Mouse (Mus musculus): Measurements from ENCODE around the gene Scgb1b24. TPM values are rescaled to one million over a fixed set of nuclear protein-coding genes. Genes with fewer than 3 reads are reported as not detected.

Scgb1b24 gene
- not detected for total RNA-seq (2021)
- long read RNA-seq, experiment 1, result 0 reads
- long read RNA-seq, experiment 2, result 0 reads

- DNase-seq, result no peak
Measured at GRCm38 (mm10) chr7:33743499-33743898, at the start of gene Scgb1b24. Scgb1b24 (plus strand) TSS chr7:33743799.

- DNase-seq, result no peak
Measured at GRCm38 (mm10) chr7:33739212-33739611, 4.4 kb upstream of the Scgb1b24 start, which contains the start of gene Scgb2b24. Scgb2b24 (minus strand) TSS chr7:33739312.

Other genes with a start within 250 kb of the Scgb1b24 start
- not detected for gene Scgb2b21, start 223.3 kb upstream of the Scgb1b24 start, total RNA-seq (2021)
- gene Scgb2b24, start 4.5 kb upstream of the Scgb1b24 start, total RNA-seq (2021), result not detected
- gene Scgb2b26, start 201.2 kb downstream of the Scgb1b24 start, total RNA-seq (2021), result not detected

All from adrenal gland, postnatal 36 days (tissue).